Mouse (Mus musculus) liver, embryonic 14.5 days (tissue): ENCODE measurements around the gene Tpm1.

Experiments used
- CTCF ChIP-seq: IDR thresholded peaks from 2 replicates; pipeline ENCODE4 v1.5.1; 2016; ENCODE audit warnings: antibody characterized with exemption, low read depth, control low read depth
- EP300 ChIP-seq: IDR thresholded peaks from 2 replicates; pipeline ENCODE4 v1.6.1; 2016; ENCODE audit warnings: antibody characterized with exemption, low read depth

DNA sequence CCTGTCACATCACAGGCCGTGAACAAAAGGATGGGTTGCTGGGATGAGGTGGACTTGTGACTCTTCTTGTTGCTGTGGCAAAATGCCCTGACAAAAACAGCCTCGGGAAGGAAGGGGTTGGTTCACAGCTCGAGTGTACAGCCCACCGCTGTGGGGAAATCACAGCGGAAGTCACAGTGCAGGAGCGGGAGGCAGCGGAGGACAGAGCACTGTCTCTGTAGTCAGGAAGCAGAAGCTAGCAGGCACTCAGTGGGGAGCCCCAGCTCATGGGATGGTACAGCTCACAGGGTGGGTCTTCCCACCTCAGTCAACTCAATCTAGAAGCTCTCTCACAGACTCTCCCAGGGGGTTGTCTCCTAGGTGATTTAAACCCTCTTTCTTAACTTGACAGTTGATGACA, 63.8 kb downstream of the Tpm1 start:
- TF ChIP-seq CTCF: no peak
- no peak for TF ChIP-seq EP300
